Mouse (Mus musculus): ENCODE results near the gene Zfyve28. TPM values are rescaled to one million over a fixed set of nuclear protein-coding genes. Genes with fewer than 3 reads are reported as not detected.

Zfyve28 gene
- polyA plus RNA-seq, 2 experiments, result 0.07 TPM; not detected in 1

DNA sequence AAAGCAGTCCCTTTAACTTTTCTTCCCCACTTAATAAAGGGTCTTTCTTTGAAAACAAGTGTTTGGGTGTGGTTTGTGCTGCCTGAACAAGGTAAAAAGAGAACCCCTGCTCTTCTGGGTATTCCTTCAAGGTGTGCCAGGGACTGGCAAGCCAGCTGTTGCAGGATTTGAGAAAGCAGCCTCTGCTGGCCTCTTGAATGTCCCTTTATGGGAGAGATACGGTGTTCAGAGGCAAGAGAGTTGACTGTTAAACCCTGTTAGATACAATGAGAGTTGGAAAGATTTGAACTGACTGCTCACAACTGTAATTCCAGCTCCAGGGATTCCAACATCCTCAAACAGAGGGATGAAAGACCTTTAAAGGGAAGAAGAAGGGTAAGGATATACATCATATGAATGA, 45.8 kb upstream of the Zfyve28 start:
- H3K4me1 ChIP-seq (replicated peaks; ENCODE audit: control insufficient read depth in 2 of 2, insufficient read depth in 2 of 2, low read length in 1 of 2), result peaks cover 9 to 11% of the 10 kb centered on the region in 2 experiments
- H3K9ac ChIP-seq (replicated peaks), result no peak overlapping the region
- H3K4me3 ChIP-seq (ENCODE audit: insufficient read depth in 1 of 2, low read depth in 2 of 2, low read length in 2 of 2), result no peak overlapping the region
- no peaks in the 10 kb centered on the region for H3K27me3 ChIP-seq (ENCODE audit: control insufficient read depth, insufficient read depth, low read length)
- ATAC-seq (ENCODE audit: insufficient read depth), result no peak
- no peaks in the 10 kb centered on the region for H3K9me3 ChIP-seq (ENCODE audit: control insufficient read depth, low read length)
- WGBS (ENCODE audit: insufficient replicate concordance), result 83% methylated on average over 1 of the region's 1 CpGs
- TF ChIP-seq CTCF (IDR thresholded peaks at IDR 0.05; ENCODE audit: low read depth) (no peak), EP300 (IDR thresholded peaks at IDR 0.05; ENCODE audit: low read depth) (no peak)
- H3K36me3 ChIP-seq (replicated peaks; ENCODE audit: control insufficient read depth, insufficient read depth, low read depth), result peaks cover under 1% of the 10 kb centered on the region; the same call in 1 of the 2 replicates
- no peak overlapping the region for H3K27ac ChIP-seq
- no peak overlapping the region for H3K4me2 ChIP-seq (ENCODE audit: low read depth)
- DNase-seq (ENCODE audit: low read depth in 3 of 3, low spot score in 3 of 3), result no peak

DNA sequence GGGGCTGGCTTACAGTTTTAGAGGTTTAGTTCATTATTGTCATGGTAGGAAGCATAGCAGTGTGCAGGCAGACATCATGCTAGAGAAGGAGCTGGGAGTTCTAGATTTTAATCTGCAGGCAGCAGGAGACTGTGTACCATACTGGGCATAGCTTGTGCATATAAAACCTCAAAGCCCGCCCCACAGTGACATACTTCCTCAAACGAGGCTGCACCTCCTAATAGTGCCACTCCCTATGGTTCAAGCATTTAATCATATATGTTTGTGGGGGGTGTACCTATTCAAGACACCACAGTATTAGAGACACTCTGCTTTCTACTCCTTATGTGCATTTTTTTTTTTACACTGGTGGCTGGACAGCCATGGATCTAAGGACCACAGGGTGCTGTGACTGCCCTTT, 41.9 kb upstream of the Zfyve28 start:
- 58% methylated on average over 2 of the region's 2 CpGs for WGBS (ENCODE audit: insufficient replicate concordance)
- Histone ChIP-seq H3K36me3 (replicated peaks; ENCODE audit: control insufficient read depth, insufficient read depth, low read depth) (no peaks in the 10 kb centered on the region), H3K9ac (replicated peaks) (no peak overlapping the region), H3K4me1 (replicated peaks; ENCODE audit: control insufficient read depth in 2 of 2, insufficient read depth in 2 of 2, low read length in 1 of 2) (peaks cover 0 to 2% of the 10 kb centered on the region in 2 experiments; a peak in 2 of 4 replicates), H3K9me3 (ENCODE audit: control insufficient read depth, low read length) (no peaks in the 10 kb centered on the region), H3K4me2 (ENCODE audit: low read depth) (no peak overlapping the region), H3K4me3 (ENCODE audit: insufficient read depth in 1 of 2, low read depth in 2 of 2, low read length in 2 of 2) (no peak overlapping the region), H3K27ac (no peak overlapping the region), H3K27me3 (ENCODE audit: control insufficient read depth, insufficient read depth, low read length) (peaks cover 3% of the 10 kb centered on the region; the same call in 1 of the 2 replicates)
- ATAC-seq (ENCODE audit: insufficient read depth) (no peak), DNase-seq (ENCODE audit: low read depth in 3 of 3, low spot score in 3 of 3) (no peak)
- no peak for TF ChIP-seq EP300 (IDR thresholded peaks at IDR 0.05; ENCODE audit: low read depth)
- TF ChIP-seq CTCF (IDR thresholded peaks at IDR 0.05; ENCODE audit: low read depth), result no peak

DNA sequence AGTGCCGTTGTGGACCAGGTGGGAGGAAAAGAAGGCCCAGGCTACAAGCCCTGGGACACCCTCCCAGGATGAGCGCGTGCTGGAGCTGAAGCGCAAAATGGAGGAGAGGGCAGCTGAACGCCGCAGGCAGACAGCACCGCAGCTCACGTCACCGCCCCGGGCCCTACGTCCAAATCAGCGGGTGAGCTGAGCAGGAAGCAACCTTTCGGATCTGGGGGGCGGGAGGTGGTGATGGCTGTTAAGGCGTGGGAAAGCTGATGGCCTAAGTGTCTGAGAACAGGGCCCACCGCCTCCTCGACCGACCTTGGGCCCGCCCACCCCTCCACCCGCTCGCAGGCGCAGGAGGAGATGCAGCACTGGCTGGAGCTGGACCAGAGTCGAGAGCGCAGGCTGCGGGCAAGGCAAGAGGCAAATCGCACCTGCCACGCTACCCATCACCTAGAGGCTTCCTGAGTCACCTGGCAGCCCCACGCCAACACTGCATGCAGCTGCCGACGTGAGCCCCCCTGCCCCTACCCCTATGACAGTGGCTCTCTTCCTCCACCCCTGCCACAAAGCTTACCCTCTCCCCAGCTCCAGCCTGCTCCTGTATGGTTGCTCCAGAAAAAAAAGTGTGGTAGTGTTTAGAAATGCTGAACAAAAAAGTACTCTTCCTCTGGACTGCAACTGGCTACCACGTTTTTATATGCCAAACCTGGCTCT, 38.8 kb upstream of the Zfyve28 start:
- Histone ChIP-seq H3K36me3 (replicated peaks; ENCODE audit: control insufficient read depth, insufficient read depth, low read depth) (no peaks in the 10 kb centered on the region), H3K27me3 (ENCODE audit: control insufficient read depth, insufficient read depth, low read length) (peaks cover 3% of the 10 kb centered on the region; the same call in 1 of the 2 replicates), H3K4me1 (replicated peaks; ENCODE audit: control insufficient read depth in 2 of 2, insufficient read depth in 2 of 2, low read length in 1 of 2) (peaks cover 0 to 2% of the 10 kb centered on the region in 2 experiments; a peak in 1 of 4 replicates), H3K27ac (no peak overlapping the region), H3K4me2 (ENCODE audit: low read depth) (peak overlapping the region; percentile 5), H3K9me3 (ENCODE audit: control insufficient read depth, low read length) (no peaks in the 10 kb centered on the region), H3K9ac (replicated peaks) (no peak overlapping the region), H3K4me3 (ENCODE audit: insufficient read depth in 1 of 2, low read depth in 2 of 2, low read length in 2 of 2) (peak overlapping the region in 1 of 2 experiments; percentile 6; a peak in 1 of 4 replicates)
- ATAC-seq (ENCODE audit: insufficient read depth) (peak; percentile 15; the same call in 1 of the 2 replicates), DNase-seq (ENCODE audit: low read depth in 3 of 3, low spot score in 3 of 3) (no peak)
- 26% methylated on average over 31 of the region's 31 CpGs for WGBS (ENCODE audit: insufficient replicate concordance)
- no peak for TF ChIP-seq CTCF (IDR thresholded peaks at IDR 0.05; ENCODE audit: low read depth)
- TF ChIP-seq EP300 (IDR thresholded peaks at IDR 0.05; ENCODE audit: low read depth), result no peak

DNA sequence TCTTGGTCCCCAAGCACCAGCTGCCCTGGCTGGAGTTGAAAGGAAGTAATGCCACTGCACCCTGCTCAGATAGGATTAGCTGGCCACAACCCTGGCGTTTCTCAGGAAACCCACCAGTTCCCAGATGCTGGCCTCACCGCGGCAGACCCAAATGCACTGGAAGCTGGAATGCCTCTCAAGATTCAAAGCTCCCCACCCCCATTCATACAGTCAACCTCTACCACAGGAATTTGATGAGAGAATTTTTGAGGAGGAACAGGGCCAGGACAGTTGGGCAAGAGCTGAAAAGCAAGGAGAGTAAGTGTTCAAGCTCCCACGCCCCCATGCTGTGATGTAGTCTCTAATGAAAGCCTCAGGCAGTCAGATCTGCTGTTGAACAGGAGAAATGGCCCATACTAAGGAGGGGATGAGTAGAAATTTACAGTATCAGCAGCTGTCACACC, 38.0 kb upstream of the Zfyve28 start:
- no peak overlapping the region for H3K27ac ChIP-seq
- TF ChIP-seq CTCF (IDR thresholded peaks at IDR 0.05; ENCODE audit: low read depth) (no peak), EP300 (IDR thresholded peaks at IDR 0.05; ENCODE audit: low read depth) (no peak)
- H3K27me3 ChIP-seq (ENCODE audit: control insufficient read depth, insufficient read depth, low read length), result peaks cover 3% of the 10 kb centered on the region; the same call in 1 of the 2 replicates
- H3K36me3 ChIP-seq (replicated peaks; ENCODE audit: control insufficient read depth, insufficient read depth, low read depth), result no peaks in the 10 kb centered on the region
- H3K4me3 ChIP-seq (ENCODE audit: insufficient read depth in 1 of 2, low read depth in 2 of 2, low read length in 2 of 2), result no peak overlapping the region
- H3K9ac ChIP-seq (replicated peaks), result no peak overlapping the region
- DNase-seq (ENCODE audit: low read depth in 3 of 3, low spot score in 3 of 3) (no peak), ATAC-seq (ENCODE audit: insufficient read depth) (no peak)
- 16% methylated on average over 4 of the region's 4 CpGs for WGBS (ENCODE audit: insufficient replicate concordance)
- H3K4me2 ChIP-seq (ENCODE audit: low read depth), result no peak overlapping the region
- no peaks in the 10 kb centered on the region for H3K9me3 ChIP-seq (ENCODE audit: control insufficient read depth, low read length)
- H3K4me1 ChIP-seq (replicated peaks; ENCODE audit: control insufficient read depth in 2 of 2, insufficient read depth in 2 of 2, low read length in 1 of 2), result peaks cover 0 to 2% of the 10 kb centered on the region in 2 experiments; a peak in 1 of 4 replicates

DNA sequence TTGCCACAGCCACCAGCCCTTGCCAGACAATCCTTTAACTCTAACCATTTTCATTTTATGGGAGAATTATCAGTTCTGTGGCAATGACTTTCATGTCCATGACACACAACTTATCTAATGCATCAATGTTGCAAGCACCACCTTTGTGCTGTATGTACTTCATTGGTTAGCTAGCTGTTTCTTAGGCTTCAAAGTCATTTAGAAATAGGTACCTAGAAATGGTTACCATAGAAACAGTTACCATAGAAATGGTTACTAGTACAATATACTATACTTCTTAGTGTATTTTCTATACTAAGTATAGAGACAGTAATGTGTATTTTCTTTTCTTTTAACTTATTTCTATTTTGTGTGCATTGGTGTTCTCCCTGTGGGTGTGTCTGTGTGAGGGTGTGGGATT, 37.0 kb upstream of the Zfyve28 start:
- TF ChIP-seq EP300 (IDR thresholded peaks at IDR 0.05; ENCODE audit: low read depth) (no peak), CTCF (IDR thresholded peaks at IDR 0.05; ENCODE audit: low read depth) (no peak)
- H3K4me1 ChIP-seq (replicated peaks; ENCODE audit: control insufficient read depth in 2 of 2, insufficient read depth in 2 of 2, low read length in 1 of 2), result peaks cover 0 to 2% of the 10 kb centered on the region in 2 experiments; a peak in 1 of 4 replicates
- H3K27ac ChIP-seq, result no peak overlapping the region
- no peak for ATAC-seq (ENCODE audit: insufficient read depth)
- no peak overlapping the region for H3K4me3 ChIP-seq (ENCODE audit: insufficient read depth in 1 of 2, low read depth in 2 of 2, low read length in 2 of 2)
- no peak overlapping the region for H3K9ac ChIP-seq (replicated peaks)
- no peak overlapping the region for H3K4me2 ChIP-seq (ENCODE audit: low read depth)
- no peaks in the 10 kb centered on the region for H3K9me3 ChIP-seq (ENCODE audit: control insufficient read depth, low read length)
- H3K27me3 ChIP-seq (ENCODE audit: control insufficient read depth, insufficient read depth, low read length), result peaks cover 3% of the 10 kb centered on the region; the same call in 1 of the 2 replicates
- H3K36me3 ChIP-seq (replicated peaks; ENCODE audit: control insufficient read depth, insufficient read depth, low read depth), result no peaks in the 10 kb centered on the region
- DNase-seq (ENCODE audit: low read depth in 3 of 3, low spot score in 3 of 3), result no peak
